9 mouse cellular contexts compared by ENCODE assay signal in the genomic region with DNA sequence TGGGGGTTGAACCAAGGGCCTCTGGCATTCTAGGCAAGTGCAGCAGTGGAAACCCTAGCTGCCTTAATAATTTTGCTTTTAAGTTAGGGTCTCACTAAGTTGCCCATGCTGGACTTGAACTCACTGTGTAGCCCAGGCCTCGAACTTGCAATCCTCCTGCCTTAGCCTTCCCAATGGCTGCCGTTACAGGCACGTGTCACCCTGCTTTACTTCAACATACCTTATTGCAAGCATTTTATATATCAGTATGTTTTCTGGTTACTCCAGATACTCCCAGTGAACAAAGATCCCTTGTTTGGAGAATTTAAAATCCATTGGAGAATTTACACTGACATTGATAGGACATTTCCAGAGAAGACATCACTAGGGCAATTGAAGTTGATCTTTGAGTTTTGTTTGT. TPM values are rescaled to one million over a fixed set of nuclear protein-coding genes. Genes with fewer than 3 reads are reported as not detected.
DNase-seq lines count a peak whose midpoint lies in the region; ATAC-seq and TF ChIP-seq lines count a peak whose summit lies in the region.
"Had no signal": no experiment of that assay in that cellular context is flagged by ENCODE, and none has a peak within 500 bp of the region (broad histone marks: within the 10 kb centered on the region; RNA-seq: fewer than 3 reads in every experiment).

No protein-coding gene starts in this region.

- no peaks in the 10 kb centered on the region for H3K27me3 ChIP-seq in thymus, adult 2 months (ENCODE audit: control insufficient read depth, insufficient read depth, low read length)
- H3K27me3 ChIP-seq in liver, embryonic 12.5 days (replicated peaks), result no peaks in the 10 kb centered on the region

- peak; percentile 12 for DNase-seq in cerebellum, adult 9-11 months
- DNase-seq in cerebellum, adult 18-20 months, result no peak
- DNase-seq in thymus, adult 2 months, result no peak
- DNase-seq in thymus, adult 18-20 months, result no peak
- DNase-seq in frontal cortex, adult 2 months (ENCODE audit: extremely low spot score in 1 of 2, low spot score in 1 of 2), result no peak
- DNase-seq in ovary, postnatal 14 days (ENCODE audit: low spot score), result no peak
- no peak for DNase-seq in testis, postnatal 10 days (ENCODE audit: low spot score)
- DNase-seq: cerebellum, adult 11 months had no signal

- 98% methylated on average over 3 of the region's 3 CpGs for WGBS in thymus, adult 2 months
- 85% methylated on average over 3 of the region's 3 CpGs for WGBS in liver, embryonic 12.5 days (ENCODE audit: insufficient replicate concordance)

- peak overlapping the region; percentile 93 for H3K9ac ChIP-seq in liver, embryonic 12.5 days

- no peak for TF ChIP-seq CTCF in thymus, adult 2 months (IDR thresholded peaks at IDR 0.05; ENCODE audit: borderline replicate concordance, control insufficient read depth, extremely low read depth, insufficient read depth, low read length, poor library complexity)

- peak overlapping the region; percentile 74 for H3K4me2 ChIP-seq in liver, embryonic 12.5 days

- H3K27ac ChIP-seq in thymus, adult 2 months (ENCODE audit: control insufficient read depth, insufficient read depth, low read length), result peak overlapping the region; percentile 8
- H3K27ac ChIP-seq in liver, embryonic 12.5 days, result peak overlapping the region; percentile 97; the same call in 1 of the 2 replicates

- 0 out of 2 replicates have a peak, but pooled peaks cover 2% of the 10 kb centered on the region for H3K36me3 ChIP-seq in thymus, adult 2 months (ENCODE audit: control insufficient read depth, insufficient read depth, low read length)
- peaks cover 3% of the 10 kb centered on the region; the same call in 1 of the 2 replicates for H3K36me3 ChIP-seq in liver, embryonic 12.5 days

- H3K4me3 ChIP-seq in thymus, adult 2 months (ENCODE audit: control insufficient read depth, insufficient read depth, low read length), result no peak overlapping the region
- peak overlapping the region; percentile 80 for H3K4me3 ChIP-seq in liver, embryonic 12.5 days

- H3K4me1 ChIP-seq in thymus, adult 2 months (replicated peaks; ENCODE audit: control insufficient read depth, insufficient read depth, low read length), result peaks cover 8% of the 10 kb centered on the region
- H3K4me1 ChIP-seq in liver, embryonic 12.5 days, result peaks cover 17% of the 10 kb centered on the region

- no peak for ATAC-seq in liver, embryonic 12.5 days

- H3K9me3 ChIP-seq in liver, embryonic 12.5 days (replicated peaks), result no peaks in the 10 kb centered on the region

- TF ChIP-seq POLR2A in thymus, adult 2 months (IDR thresholded peaks at IDR 0.05; ENCODE audit: control insufficient read depth, extremely low read depth, insufficient read depth, low read length, poor library complexity), result no peak

RNA-seq across cellular contexts. Expression of a gene that starts 0.8 kb away (rescaled TPM):
- 6.2 and 10.7 TPM in 2 replicates for polyA plus RNA-seq in thymus, adult 2 months (2012; rRNA removed)
- polyA plus RNA-seq in liver, embryonic 12.5 days (2016; fragmentation: Nextera tagmentation; extraction: Ambion mirVana), result 5.6 and 6.9 TPM in 2 replicates
- polyA plus RNA-seq in frontal cortex, adult 2 months (2012; rRNA removed), result 1.6 and 1.8 TPM in 2 replicates

RNA-seq across cellular contexts. Expression of a gene that starts 18.1 kb away (rescaled TPM):
- 0.09 and 0.14 TPM in 2 replicates for polyA plus RNA-seq in thymus, adult 2 months (2012; rRNA removed)
- 0.05 TPM in 1 of 2 replicates, not detected in the other for polyA plus RNA-seq in liver, embryonic 12.5 days (2016; fragmentation: Nextera tagmentation; extraction: Ambion mirVana)
- polyA plus RNA-seq in frontal cortex, adult 2 months (2012; rRNA removed), result 79.8 and 81.4 TPM in 2 replicates

RNA-seq across cellular contexts. Expression of a gene that starts 52.6 kb away (rescaled TPM):
- 5.5 and 6.6 TPM in 2 replicates for polyA plus RNA-seq in thymus, adult 2 months (2012; rRNA removed)
- polyA plus RNA-seq in liver, embryonic 12.5 days (2016; fragmentation: Nextera tagmentation; extraction: Ambion mirVana), result 4.4 and 5.1 TPM in 2 replicates
- polyA plus RNA-seq in frontal cortex, adult 2 months (2012; rRNA removed), result 5.6 and 5.8 TPM in 2 replicates

Comparison
In these comparisons a context has a peak if more than half of its experiments do, and no peak if none do; other contexts are left out.
1. RNA of a gene that starts 18.1 kb away (polyA plus RNA-seq): 79.8 to 81.4 TPM in frontal cortex, adult 2 months; 0.09 to 0.14 TPM in thymus, adult 2 months and 0.05 TPM in liver, embryonic 12.5 days; every median in the first group is over 10 times any median in the second.